Mouse (Mus musculus) intestine, postnatal 0 days (tissue): ENCODE data around the gene Krtap16-1. TPM values are rescaled to one million over a fixed set of nuclear protein-coding genes. Genes with fewer than 3 reads are reported as not detected.

ENCODE experiments used
- ATAC-seq: fragments of 200-750 bp; cut with Nextera tagmentation; 2 replicates; pipeline ENCODE4 v1.8.0; 2017; ENCODE audit warnings: mild to moderate bottlenecking, moderate TSS enrichment, moderate library complexity
- H3K27ac ChIP-seq: fragments of 300-500 bp; sonication (generic); 2 replicates; pipeline ENCODE4 v1.5.1; 2014; ENCODE audit warnings: mild to moderate bottlenecking, low read depth, low read length, moderate library complexity
- H3K27me3 ChIP-seq: fragments of 300-500 bp; sonication (generic); replicated peaks from 2 replicates; pipeline ENCODE4 v1.6.1; 2014; ENCODE audit warnings: low read length, mixed read lengths; ENCODE audit not compliant: control insufficient read depth, insufficient read depth
- H3K36me3 ChIP-seq: fragments of 300-500 bp; sonication (generic); 2 replicates; pipeline ENCODE4 v1.6.1; 2014; ENCODE audit warnings: mild to moderate bottlenecking, moderate library complexity; ENCODE audit not compliant: control insufficient read depth, insufficient read depth
- H3K4me1 ChIP-seq: fragments of 300-500 bp; sonication (generic); replicated peaks from 2 replicates; pipeline ENCODE4 v1.6.1; 2014; ENCODE audit warnings: antibody characterized with exemption, low read length, mixed read lengths; ENCODE audit not compliant: control insufficient read depth, insufficient read depth
- H3K4me2 ChIP-seq: fragments of 300-500 bp; sonication (generic); replicated peaks from 2 replicates; pipeline ENCODE4 v1.6.1; 2014; ENCODE audit warnings: low read depth, mild to moderate bottlenecking, moderate library complexity
- H3K4me3 ChIP-seq: fragments of 300-500 bp; sonication (generic); 2 replicates; pipeline ENCODE4 v1.5.1; 2014; ENCODE audit warnings: low read depth, low read length
- H3K9ac ChIP-seq: fragments of 300-500 bp; sonication (generic); 2 replicates; pipeline ENCODE4 v1.6.1; 2014; ENCODE audit warnings: mild to moderate bottlenecking, low read depth, low read length
- H3K9me3 ChIP-seq: fragments of 300-500 bp; sonication (generic); 2 replicates; pipeline ENCODE4 v1.6.1; 2016; ENCODE audit warnings: mixed run types; ENCODE audit not compliant: control insufficient read depth
- CTCF ChIP-seq: sonication (generic); IDR thresholded peaks from 2 replicates; pipeline ENCODE4 v1.5.1; 2016; ENCODE audit warnings: low read depth, mild to moderate bottlenecking, control low read depth, antibody characterized with exemption, moderate library complexity
- WGBS: fragments of 180-500 bp; shearing (Covaris S2); extraction: QIAGEN DNeasy Blood & Tissue Kit; methylation state at CpG from one replicate; pipeline ENCODE4 v1.1.7; 2014; 5-methylcytosine and 5-hydroxymethylcytosine counted together
- polyA plus RNA-seq: library from polyadenylated mRNA; unstranded; fragments of >200 nt; fragmentation: Nextera tagmentation; extraction: Ambion mirVana; gene quantifications from 2 replicates; pipeline ENCODE4 v1.2.1, GENCODE M21; 2015

Gene Krtap16-1
- polyA plus RNA-seq, 1 experiment from 2014 or later: not detected

- Histone ChIP-seq H3K27ac (no peak overlapping the region), H3K4me1 (no peaks in the 10 kb centered on the region), H3K4me2 (no peak overlapping the region), H3K27me3 (no peaks in the 10 kb centered on the region), H3K9ac (no peak overlapping the region), H3K4me3 (no peak overlapping the region), H3K9me3 (no peaks in the 10 kb centered on the region), H3K36me3 (no peaks in the 10 kb centered on the region)
- no peak for ATAC-seq
- no peak for TF ChIP-seq CTCF
- 73% methylated on average over 5 of the region's 5 CpGs for WGBS
These were observed 24.3 kb upstream of the Krtap16-1 start for GRCm38 (mm10) chr11:100010682-100011081.

- H3K27me3 ChIP-seq: no peaks in the 10 kb centered on the region
- TF ChIP-seq CTCF: no peak
These were observed 21.9 kb upstream of the Krtap16-1 start for GRCm38 (mm10) chr11:100008336-100008735.

GRCm38 (mm10) chr11:100006624-100007023, 20.2 kb upstream of the Krtap16-1 start:
- H3K4me3 ChIP-seq: no peak overlapping the region
- no peak overlapping the region for H3K9ac ChIP-seq
- H3K4me2 ChIP-seq: no peak overlapping the region
- WGBS: 52% methylated on average over 3 of the region's 3 CpGs
- no peaks in the 10 kb centered on the region for H3K4me1 ChIP-seq
- H3K27ac ChIP-seq: no peak overlapping the region
- no peak for ATAC-seq
- no peaks in the 10 kb centered on the region for H3K9me3 ChIP-seq
- peak; percentile 56 for TF ChIP-seq CTCF
- H3K36me3 ChIP-seq: no peaks in the 10 kb centered on the region
- no peaks in the 10 kb centered on the region for H3K27me3 ChIP-seq

More at GRCm38 (mm10) chr11:100008336-100008735, 21.9 kb upstream of the Krtap16-1 start:
- 87% methylated on average over 5 of the region's 5 CpGs for WGBS
- Histone ChIP-seq H3K4me1 (no peaks in the 10 kb centered on the region), H3K27ac (no peak overlapping the region), H3K9me3 (no peaks in the 10 kb centered on the region), H3K4me2 (no peak overlapping the region), H3K9ac (no peak overlapping the region), H3K4me3 (no peak overlapping the region), H3K36me3 (no peaks in the 10 kb centered on the region)
- no peak for ATAC-seq

- Histone ChIP-seq H3K4me1 (no peaks in the 10 kb centered on the region), H3K27ac (no peak overlapping the region), H3K4me2 (no peak overlapping the region), H3K9ac (no peak overlapping the region), H3K27me3 (no peaks in the 10 kb centered on the region), H3K4me3 (no peak overlapping the region), H3K9me3 (no peaks in the 10 kb centered on the region), H3K36me3 (no peaks in the 10 kb centered on the region)
- WGBS: 73% methylated on average over 8 of the region's 8 CpGs
- no peak for ATAC-seq
- TF ChIP-seq CTCF: no peak
These were observed 19.5 kb upstream of the Krtap16-1 start for GRCm38 (mm10) chr11:100005905-100006304.

DNA sequence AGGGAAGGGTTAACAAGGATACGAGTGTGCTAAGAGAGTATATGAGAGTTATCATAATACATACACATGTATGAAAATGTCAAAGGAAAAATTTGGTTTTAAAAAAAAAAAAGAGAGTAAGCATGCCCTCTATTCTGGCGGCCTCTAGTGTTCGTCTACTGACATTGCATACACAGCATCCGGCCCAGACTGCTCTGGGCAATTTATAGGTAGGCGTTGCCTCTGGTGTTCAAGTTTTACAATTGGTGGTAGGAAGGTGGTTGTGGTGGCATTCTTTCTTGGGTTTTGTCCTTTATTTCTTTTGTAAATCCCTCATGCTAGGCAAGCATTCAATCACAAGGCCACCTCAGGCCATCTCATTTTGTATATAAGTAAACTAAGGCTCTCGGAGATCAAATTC, 18.4 kb upstream of the Krtap16-1 start:
- Histone ChIP-seq H3K36me3 (no peaks in the 10 kb centered on the region), H3K4me2 (no peak overlapping the region), H3K9ac (no peak overlapping the region), H3K9me3 (no peaks in the 10 kb centered on the region), H3K27me3 (no peaks in the 10 kb centered on the region), H3K4me1 (no peaks in the 10 kb centered on the region), H3K4me3 (no peak overlapping the region), H3K27ac (no peak overlapping the region)
- no peak for ATAC-seq
- 19% methylated on average over 6 of the region's 6 CpGs for WGBS
- TF ChIP-seq CTCF: peak; percentile 87

DNA sequence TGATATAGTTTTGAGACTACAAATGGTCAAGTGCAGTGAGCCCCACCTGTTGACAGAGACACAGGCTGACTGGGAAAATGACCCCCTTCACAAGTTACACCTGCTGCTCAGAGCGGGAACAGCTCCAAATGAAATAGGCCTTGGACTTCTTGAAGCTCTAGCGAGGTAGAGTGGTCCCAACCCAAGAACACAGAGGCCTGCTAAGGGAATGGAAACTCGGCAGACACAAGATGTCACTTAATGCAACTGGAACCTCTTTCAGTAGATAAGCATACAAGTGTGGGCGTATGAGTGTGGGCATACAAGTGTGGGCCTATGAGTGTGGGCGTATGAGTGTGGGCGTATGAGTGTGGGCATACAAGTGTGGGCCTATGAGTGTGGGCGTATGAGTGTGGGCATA, 12.7 kb upstream of the Krtap16-1 start:
- no peak overlapping the region for H3K4me2 ChIP-seq
- no peaks in the 10 kb centered on the region for H3K4me1 ChIP-seq
- WGBS: 91% methylated on average over 7 of the region's 7 CpGs
- no peak for ATAC-seq
- H3K27ac ChIP-seq: no peak overlapping the region
- H3K27me3 ChIP-seq: peaks cover 6% of the 10 kb centered on the region; the same call in 1 of the 2 replicates
- H3K9ac ChIP-seq: no peak overlapping the region
- H3K4me3 ChIP-seq: no peak overlapping the region
- H3K36me3 ChIP-seq: no peaks in the 10 kb centered on the region
- H3K9me3 ChIP-seq: no peaks in the 10 kb centered on the region
- no peak for TF ChIP-seq CTCF

- Histone ChIP-seq H3K27me3 (peaks cover 15% of the 10 kb centered on the region; the same call in 1 of the 2 replicates), H3K4me2 (no peak overlapping the region), H3K4me1 (no peaks in the 10 kb centered on the region), H3K9ac (no peak overlapping the region), H3K4me3 (no peak overlapping the region), H3K9me3 (no peaks in the 10 kb centered on the region), H3K27ac (no peak overlapping the region), H3K36me3 (no peaks in the 10 kb centered on the region)
- TF ChIP-seq CTCF: no peak
- 15% methylated on average over 4 of the region's 4 CpGs for WGBS
- ATAC-seq: no peak
These were observed 7.9 kb upstream of the Krtap16-1 start for GRCm38 (mm10) chr11:99994384-99994661.
